Mouse (Mus musculus): Measurements from ENCODE around the gene Nol10. TPM values are rescaled to one million over a fixed set of nuclear protein-coding genes. Genes with fewer than 3 reads are reported as not detected.

Gene Nol10
- 4.7 and 6.0 TPM in 2 replicates for polyA plus RNA-seq (2021; fragmentation: Nextera tagmentation)
- long read RNA-seq, experiment 1, transcript Nol10-201 (21 exons, 3,021 nt), result major isoform, 13 of 20 reads
- long read RNA-seq, experiment 1, partial matches to known transcripts, result 1 of 20 reads
- long read RNA-seq, experiment 1, other reads (novel, unspliced or antisense), result 6 of 20 reads
- long read RNA-seq, experiment 2, partial matches to known transcripts, result 9 of 12 reads
- long read RNA-seq, experiment 2, other reads (novel, unspliced or antisense), result 2 of 12 reads

DNA sequence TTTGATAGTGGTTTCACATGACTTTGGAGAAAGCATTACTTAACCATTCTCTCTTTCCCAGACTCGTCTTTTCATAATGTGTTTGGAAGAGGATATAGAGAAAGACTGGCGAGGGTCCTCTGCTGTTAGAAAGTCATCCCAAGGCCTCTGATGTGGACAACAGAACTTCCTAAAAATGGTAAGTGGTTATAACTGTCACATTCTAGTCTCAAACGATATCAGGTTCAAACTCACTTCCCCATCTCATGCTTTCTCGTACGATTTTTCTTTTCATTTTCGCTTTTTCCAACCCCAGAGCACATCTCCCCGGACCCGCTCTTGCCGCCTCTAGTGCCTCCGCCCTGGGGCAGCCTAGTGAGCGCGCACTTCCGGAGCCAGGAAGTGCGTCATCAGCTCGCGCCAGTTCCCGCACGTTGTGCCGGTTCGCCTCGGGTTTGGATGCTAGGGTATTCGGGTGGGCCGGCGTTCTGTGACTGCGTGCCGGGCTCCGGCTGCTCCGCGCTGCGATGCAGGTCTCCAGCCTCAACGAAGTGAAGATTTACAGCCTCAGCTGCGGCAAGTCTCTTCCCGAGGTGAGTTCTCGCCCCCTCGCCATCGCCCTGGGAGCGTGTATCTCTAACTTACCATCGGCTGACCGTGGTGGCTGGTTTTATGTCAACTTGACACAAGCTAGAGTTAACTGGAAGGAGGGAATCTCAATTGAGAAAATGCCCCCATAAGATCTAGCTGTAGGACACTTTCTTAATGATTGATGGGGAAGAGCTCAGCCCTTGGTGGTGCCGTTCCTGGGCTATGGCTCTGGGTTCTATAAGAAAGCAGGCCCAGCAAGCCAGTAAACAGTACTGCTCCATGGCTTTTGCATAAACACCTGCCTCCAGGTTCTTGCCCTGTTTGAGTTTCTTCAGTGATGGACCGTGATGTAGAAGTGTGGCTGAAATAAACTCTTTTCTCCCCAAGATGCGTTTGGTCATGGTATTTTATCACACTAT, at the start of gene Nol10:
Gene Nol10 (plus strand): TSS at position 411 of the 989 bp plus-strand sequence.

DNA sequence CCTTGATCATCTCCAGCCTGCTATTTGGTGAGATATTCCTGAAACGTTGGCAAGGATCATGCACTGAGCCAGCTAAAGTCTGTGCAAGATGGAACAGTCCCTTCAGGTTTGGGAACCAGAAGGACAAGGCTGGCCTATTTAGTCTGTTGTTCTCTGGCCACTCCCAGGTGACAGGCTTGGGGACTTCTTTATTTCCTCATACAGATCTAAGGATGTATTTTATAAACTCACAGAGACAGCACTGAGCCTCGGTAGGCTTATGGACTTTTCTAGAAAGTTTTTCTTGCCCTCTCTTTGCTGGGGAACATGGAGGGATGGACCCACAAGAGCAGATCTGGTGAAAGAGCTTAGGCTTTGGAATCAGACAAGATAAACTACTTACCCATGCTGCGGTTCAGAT, 19.0 kb upstream of the Nol10 start, which contains the start of gene Atp6v1c2:
Gene Atp6v1c2 (minus strand): TSS at position 101 of the 400 bp plus-strand sequence.

Other genes with a start within 250 kb of the Nol10 start
- gene Kcnf1, start 171.6 kb upstream of the Nol10 start, polyA plus RNA-seq (2021; fragmentation: Nextera tagmentation), result 27.3 and 27.8 TPM in 2 replicates
- 79.1 and 92.1 TPM in 2 replicates for gene Pdia6, start 81.9 kb upstream of the Nol10 start, polyA plus RNA-seq (2021; fragmentation: Nextera tagmentation)
- gene Atp6v1c2, start 19.1 kb upstream of the Nol10 start, polyA plus RNA-seq (2021; fragmentation: Nextera tagmentation), result 0.29 and 1.6 TPM in 2 replicates
- gene Odc1, start 196.3 kb downstream of the Nol10 start, polyA plus RNA-seq (2021; fragmentation: Nextera tagmentation), result 18.2 and 115 TPM in 2 replicates

Data from left cerebral cortex, adult 6 months (tissue).